Mouse (Mus musculus) limb, embryonic 11.5 days (tissue): ENCODE measurements at regions not wholly inside any gene's neighbourhood (a gene's known extent, or its start where the extent isn't known, plus 50 kb on each side); places are given as distances from the start of the nearest gene placed in this dataset.

ENCODE experiments used
- ATAC-seq: fragments of 200-750 bp; cut with Nextera tagmentation; 2 replicates; pipeline ENCODE4 v1.8.0; 2017; ENCODE audit warnings: low read depth; ENCODE audit not compliant: insufficient number of reproducible peaks, low FRiP score, low TSS enrichment
- DNase-seq: peaks from one replicate; pipeline ENCODE4 v3.0.0-alpha.2; 2015; ENCODE audit warnings: low spot score
- H3K27ac ChIP-seq: fragments of 300-500 bp; sonication (generic); replicated peaks from 2 replicates; pipeline ENCODE4 v1.5.1; 2014; ENCODE audit warnings: low read depth, mild to moderate bottlenecking, low read length
- H3K27me3 ChIP-seq: fragments of 300-500 bp; sonication (generic); 2 replicates; pipeline ENCODE4 v1.6.1; 2014; ENCODE audit warnings: mild to moderate bottlenecking, low read length, mixed read lengths; ENCODE audit not compliant: control insufficient read depth, insufficient read depth
- H3K36me3 ChIP-seq: fragments of 300-500 bp; sonication (generic); 2 replicates; pipeline ENCODE4 v1.6.1; 2014; ENCODE audit warnings: mild to moderate bottlenecking, low read length, moderate library complexity, mixed read lengths; ENCODE audit not compliant: control insufficient read depth, insufficient read depth
- H3K4me1 ChIP-seq: fragments of 300-500 bp; sonication (generic); 2 replicates; pipeline ENCODE4 v1.6.1; 2014; ENCODE audit warnings: low read length, mixed read lengths; ENCODE audit not compliant: control insufficient read depth, insufficient read depth
- H3K4me2 ChIP-seq: fragments of 300-500 bp; sonication (generic); 2 replicates; pipeline ENCODE4 v1.6.1; 2014; ENCODE audit warnings: low read depth, mild to moderate bottlenecking, moderate library complexity; ENCODE audit not compliant: severe bottlenecking
- H3K4me3 ChIP-seq: fragments of 300-500 bp; sonication (generic); 2 replicates; pipeline ENCODE4 v1.5.1; 2014; ENCODE audit warnings: low read depth, low read length
- H3K9ac ChIP-seq: fragments of 300-500 bp; sonication (generic); 2 replicates; pipeline ENCODE4 v1.6.1; 2014; ENCODE audit warnings: mild to moderate bottlenecking, low read length
- H3K9me3 ChIP-seq: fragments of 300-500 bp; sonication (generic); 2 replicates; pipeline ENCODE4 v1.6.1; 2016; ENCODE audit warnings: low read length; ENCODE audit not compliant: control insufficient read depth
- WGBS: fragments of 180-500 bp; shearing (Covaris S2); extraction: QIAGEN DNeasy Blood & Tissue Kit; methylation state at CpG from one replicate; pipeline ENCODE4 v1.1.7; 2014; 5-methylcytosine and 5-hydroxymethylcytosine counted together

- Histone ChIP-seq H3K4me3 (no peak overlapping the region), H3K9me3 (no peaks in the 10 kb centered on the region), H3K27ac (no peak overlapping the region), H3K4me2 (no peak overlapping the region), H3K36me3 (no peaks in the 10 kb centered on the region), H3K27me3 (no peaks in the 10 kb centered on the region), H3K9ac (no peak overlapping the region), H3K4me1 (no peaks in the 10 kb centered on the region)
- DNase-seq, result no peak
- ATAC-seq, result no peak
- 89% methylated on average over 14 of the region's 14 CpGs for WGBS
Measured at GRCm38 (mm10) chr6:143377121-143377520, 210.1 kb downstream of the Etnk1 start.

DNA sequence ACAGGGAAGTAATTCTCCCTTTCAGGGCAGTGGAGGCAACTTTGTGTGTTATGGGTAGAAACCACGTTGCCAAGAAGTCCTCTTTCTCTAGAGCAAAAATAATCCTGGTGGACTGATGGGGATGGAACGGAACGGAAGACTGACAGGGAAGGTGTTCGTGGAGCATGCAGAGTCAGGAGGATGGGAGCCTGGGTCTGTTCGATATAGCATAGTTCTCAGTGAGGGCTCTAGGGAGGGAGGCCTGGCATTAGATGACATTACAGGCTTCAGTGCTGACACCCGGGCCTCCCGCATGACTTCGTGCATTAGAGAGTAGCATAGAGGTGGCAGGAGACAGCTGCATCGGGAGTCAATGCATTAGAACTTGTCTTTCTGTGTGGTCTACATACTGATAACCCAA, 211.1 kb downstream of the Etnk1 start:
- Histone ChIP-seq H3K9ac (no peak overlapping the region), H3K4me1 (no peaks in the 10 kb centered on the region), H3K4me2 (no peak overlapping the region), H3K27me3 (no peaks in the 10 kb centered on the region), H3K36me3 (no peaks in the 10 kb centered on the region), H3K4me3 (no peak overlapping the region), H3K9me3 (no peaks in the 10 kb centered on the region), H3K27ac (no peak overlapping the region)
- 93% methylated on average over 9 of the region's 9 CpGs for WGBS
- DNase-seq (no peak), ATAC-seq (no peak)

- no peaks in the 10 kb centered on the region for H3K27me3 ChIP-seq
- H3K9ac ChIP-seq, result no peak overlapping the region
- H3K9me3 ChIP-seq, result no peaks in the 10 kb centered on the region
- no peaks in the 10 kb centered on the region for H3K36me3 ChIP-seq
- DNase-seq (no peak), ATAC-seq (no peak)
- 97% methylated on average over 3 of the region's 3 CpGs for WGBS
- no peak overlapping the region for H3K27ac ChIP-seq
- no peak overlapping the region for H3K4me3 ChIP-seq
- H3K4me2 ChIP-seq, result no peak overlapping the region
- H3K4me1 ChIP-seq, result no peaks in the 10 kb centered on the region
Measured at GRCm38 (mm10) chr6:143380490-143380889, 213.5 kb downstream of the Etnk1 start.

GRCm38 (mm10) chr6:143386597-143387450, 219.8 kb downstream of the Etnk1 start:
- H3K4me1 ChIP-seq, result no peaks in the 10 kb centered on the region
- no peaks in the 10 kb centered on the region for H3K27me3 ChIP-seq
- H3K36me3 ChIP-seq, result no peaks in the 10 kb centered on the region
- no peaks in the 10 kb centered on the region for H3K9me3 ChIP-seq
- H3K4me2 ChIP-seq, result no peak overlapping the region
- ATAC-seq (no peak), DNase-seq (no peak)
- H3K27ac ChIP-seq, result no peak overlapping the region
- H3K4me3 ChIP-seq, result no peak overlapping the region
- no peak overlapping the region for H3K9ac ChIP-seq
- WGBS, result 95% methylated on average over 16 of the region's 16 CpGs

- Histone ChIP-seq H3K27ac (no peak overlapping the region), H3K9ac (no peak overlapping the region), H3K4me3 (no peak overlapping the region), H3K9me3 (no peaks in the 10 kb centered on the region), H3K4me1 (no peaks in the 10 kb centered on the region), H3K36me3 (no peaks in the 10 kb centered on the region), H3K4me2 (no peak overlapping the region), H3K27me3 (no peaks in the 10 kb centered on the region)
- WGBS, result 71% methylated on average over 10 of the region's 10 CpGs
- no peak for ATAC-seq
- no peak for DNase-seq
Measured at GRCm38 (mm10) chr6:143393543-143394207, 226.7 kb downstream of the Etnk1 start.

DNA sequence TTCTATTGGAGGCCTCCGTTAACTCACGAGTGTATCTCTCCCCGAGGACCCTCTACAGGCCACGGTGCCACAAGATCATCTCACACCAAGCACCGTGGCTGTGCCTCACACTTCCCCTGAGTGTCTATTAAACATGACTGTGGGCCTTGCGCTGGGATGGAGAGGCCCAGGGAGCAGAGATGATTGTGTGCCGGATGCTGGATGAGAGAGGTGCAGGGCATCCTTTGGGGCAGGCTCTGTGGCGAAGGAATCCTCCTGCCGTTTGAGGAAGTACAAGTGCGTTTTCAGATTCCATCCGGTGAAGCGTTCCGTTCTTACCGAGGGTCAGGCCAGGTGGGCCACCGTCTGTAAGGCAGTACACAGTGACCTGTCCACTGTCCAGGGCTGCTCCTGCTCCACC, 227.4 kb downstream of the Etnk1 start:
- WGBS, result 91% methylated on average over 15 of the region's 15 CpGs
- Histone ChIP-seq H3K9me3 (no peaks in the 10 kb centered on the region), H3K4me2 (no peak overlapping the region), H3K27me3 (no peaks in the 10 kb centered on the region), H3K4me3 (no peak overlapping the region), H3K36me3 (no peaks in the 10 kb centered on the region), H3K4me1 (no peaks in the 10 kb centered on the region), H3K9ac (no peak overlapping the region), H3K27ac (no peak overlapping the region)
- no peak for DNase-seq
- ATAC-seq, result no peak

DNA sequence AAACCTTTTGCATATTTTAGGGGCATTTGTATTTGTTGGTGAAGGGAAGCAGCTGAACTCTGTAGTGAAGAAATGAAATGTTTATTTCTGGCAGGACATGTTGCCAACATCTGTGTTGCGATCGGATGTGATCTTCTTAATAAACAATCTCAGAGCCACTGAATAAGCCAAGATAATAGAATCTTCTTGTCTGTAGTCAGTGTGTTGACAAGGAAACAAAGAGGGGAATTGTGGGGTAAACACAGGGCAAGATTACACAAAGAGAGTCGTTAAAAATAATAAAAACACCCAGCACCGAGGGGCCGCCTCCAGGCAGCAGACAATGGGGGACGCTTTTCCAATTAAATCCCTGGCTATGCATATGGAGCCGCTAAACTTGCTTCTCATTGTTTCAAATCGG, 234.4 kb downstream of the Etnk1 start:
- no peaks in the 10 kb centered on the region for H3K27me3 ChIP-seq
- no peaks in the 10 kb centered on the region for H3K4me1 ChIP-seq
- no peak overlapping the region for H3K9ac ChIP-seq
- ATAC-seq (no peak), DNase-seq (no peak)
- H3K4me2 ChIP-seq, result no peak overlapping the region
- WGBS, result 58% methylated on average over 8 of the region's 8 CpGs
- H3K4me3 ChIP-seq, result no peak overlapping the region
- no peak overlapping the region for H3K27ac ChIP-seq
- H3K36me3 ChIP-seq, result no peaks in the 10 kb centered on the region
- no peaks in the 10 kb centered on the region for H3K9me3 ChIP-seq

- no peak for DNase-seq
- Histone ChIP-seq H3K4me3 (no peak overlapping the region), H3K4me2 (no peak overlapping the region), H3K27ac (no peak overlapping the region), H3K36me3 (no peaks in the 10 kb centered on the region), H3K9me3 (no peaks in the 10 kb centered on the region), H3K9ac (no peak overlapping the region), H3K4me1 (no peaks in the 10 kb centered on the region), H3K27me3 (no peaks in the 10 kb centered on the region)
- 88% methylated on average over 7 of the region's 7 CpGs for WGBS
- no peak for ATAC-seq
Measured at GRCm38 (mm10) chr6:143401921-143402320, 234.9 kb downstream of the Etnk1 start.
